Mouse (Mus musculus) heart, postnatal 4 days (tissue): ENCODE data around the gene Itpkb. TPM values are rescaled to one million over a fixed set of nuclear protein-coding genes. Genes with fewer than 3 reads are reported as not detected.

Source experiments
- DNase-seq: peaks from one replicate; pipeline ENCODE4 v3.0.0; 2021
- total RNA-seq, 2 experiments: library from RNA; stranded (reverse); gene quantifications; 2 replicates each; pipeline ENCODE4 v1.2.3; 2021

Itpkb gene
- total RNA-seq, 2 experiments from 2014 or later = 62.2 to 67.2 TPM

DNA sequence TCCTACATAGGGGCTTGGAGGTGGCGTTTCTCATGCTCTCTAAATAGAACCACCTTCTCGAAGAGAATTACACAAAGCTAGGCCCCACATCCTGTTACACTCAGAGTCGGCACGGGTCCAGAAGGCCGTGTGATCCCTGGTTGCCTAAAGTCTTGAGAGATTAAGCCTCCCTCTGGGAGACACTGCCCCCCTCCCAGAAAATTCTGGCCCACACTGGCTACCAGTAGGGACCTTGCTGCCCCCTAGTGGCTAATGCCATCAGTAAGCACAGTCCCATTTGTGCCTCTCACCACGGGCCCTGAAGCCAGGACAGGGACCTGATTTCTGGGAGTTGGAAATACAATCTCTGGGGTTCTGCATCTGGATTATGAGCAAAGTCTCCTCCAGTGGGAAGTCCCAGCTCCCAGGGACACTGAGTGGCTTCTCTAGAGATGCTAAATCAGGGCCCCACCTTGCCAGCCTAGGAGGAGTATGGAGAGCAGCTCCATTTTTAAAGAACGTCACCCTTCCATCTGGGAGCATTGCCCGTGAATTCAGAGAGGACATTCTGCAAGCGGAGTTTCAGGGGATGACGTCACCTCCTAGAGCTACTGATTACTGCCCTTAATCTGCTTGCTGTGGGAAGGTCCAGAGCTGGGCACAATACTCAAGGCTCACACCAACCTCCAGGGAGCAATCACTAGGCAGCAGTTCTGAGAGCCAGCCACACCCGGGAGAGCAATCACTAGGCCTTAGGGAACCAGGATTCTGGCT is 92.0 kb downstream of the Itpkb start:
- DNase-seq = peak; percentile 89

DNA sequence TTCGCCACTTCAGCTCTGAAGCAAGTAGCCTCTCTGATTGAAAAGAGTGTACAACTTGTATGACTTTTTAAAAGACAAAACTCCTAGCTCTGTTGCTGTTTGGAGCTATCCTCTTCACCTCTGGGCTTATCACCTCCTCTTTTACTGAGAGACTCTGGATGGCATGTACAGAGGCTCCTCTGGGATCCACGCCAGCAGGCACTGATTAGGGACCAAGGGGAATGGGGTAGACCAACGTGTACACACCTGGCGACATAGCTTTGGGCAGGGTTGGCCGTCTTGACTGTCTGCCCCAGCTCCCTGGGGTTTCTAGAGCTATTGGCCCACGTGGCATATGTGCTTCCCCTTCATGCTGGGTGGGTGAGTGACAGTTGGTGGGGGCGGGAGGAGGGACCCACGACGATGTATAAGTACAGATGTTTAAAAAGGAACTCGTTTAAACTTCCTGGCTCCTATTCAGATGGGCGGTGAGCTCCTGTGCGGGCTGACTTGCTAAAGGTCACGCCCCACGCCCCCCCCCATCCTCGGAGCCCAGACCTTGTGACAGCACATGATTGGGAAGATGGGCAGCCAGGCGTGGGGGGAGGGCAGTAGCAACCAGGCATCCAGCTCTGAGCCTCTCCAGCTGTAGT is 92.8 kb downstream of the Itpkb start:
- peak; percentile 57 for DNase-seq

DNA sequence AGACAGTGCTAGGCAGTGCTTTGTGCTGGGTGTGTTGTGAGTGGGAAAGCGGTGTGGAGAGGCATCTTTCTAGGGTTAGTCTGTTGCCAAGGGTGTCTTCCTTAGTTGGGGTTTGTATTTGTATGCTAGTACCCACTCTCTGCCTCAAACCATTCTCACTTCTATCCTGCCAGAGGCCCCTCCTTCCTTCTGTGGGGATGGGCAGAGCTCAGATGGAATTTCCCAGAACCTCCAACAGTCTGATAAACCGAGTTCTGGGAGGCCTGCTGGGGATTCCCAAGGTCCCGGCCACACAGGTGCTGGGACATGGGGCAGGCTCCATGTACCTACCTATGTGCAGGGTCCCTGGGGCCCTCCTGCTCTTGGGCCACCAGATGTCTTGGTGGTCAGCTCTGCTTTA is 93.6 kb downstream of the Itpkb start:
- no peak for DNase-seq

DNA sequence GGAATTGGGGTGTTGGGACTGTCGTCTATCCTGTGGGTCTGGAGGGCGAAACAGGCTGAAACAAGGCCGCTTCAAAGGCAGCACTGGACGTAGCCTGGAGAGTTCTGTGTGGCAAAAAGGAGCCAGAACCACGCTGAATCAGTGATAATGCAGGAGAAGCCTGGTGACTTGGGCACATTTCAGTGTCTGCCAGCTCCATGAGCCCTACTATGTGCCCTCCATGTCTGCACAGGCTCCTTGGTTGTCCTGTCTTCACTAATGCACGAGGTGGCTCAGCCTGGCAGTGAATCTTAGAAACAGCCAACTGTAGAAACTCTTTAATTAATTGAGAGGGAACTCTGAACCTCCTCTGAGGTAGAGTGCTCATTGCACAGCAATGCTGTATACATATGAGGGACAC is 96.1 kb downstream of the Itpkb start:
- no peak for DNase-seq

DNA sequence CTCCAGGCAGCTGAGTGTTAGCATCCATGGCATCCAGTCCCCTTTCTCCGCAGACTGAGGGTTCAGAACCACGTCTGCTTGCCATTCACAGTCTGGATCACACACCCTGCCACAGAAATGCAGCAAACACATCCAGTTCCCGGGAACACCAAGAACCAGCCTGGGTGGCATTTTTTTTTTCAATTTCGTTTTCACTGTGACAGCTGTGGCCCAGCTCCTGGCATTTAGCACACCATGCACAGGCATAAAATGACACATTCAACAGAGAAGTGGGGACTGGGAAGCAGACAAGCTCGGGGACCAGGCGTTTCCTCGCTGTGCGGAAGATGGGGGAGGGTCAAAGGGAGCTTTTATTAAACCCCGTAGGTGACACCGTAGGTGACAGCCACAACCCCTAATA is 97.4 kb downstream of the Itpkb start:
- no peak for DNase-seq

DNA sequence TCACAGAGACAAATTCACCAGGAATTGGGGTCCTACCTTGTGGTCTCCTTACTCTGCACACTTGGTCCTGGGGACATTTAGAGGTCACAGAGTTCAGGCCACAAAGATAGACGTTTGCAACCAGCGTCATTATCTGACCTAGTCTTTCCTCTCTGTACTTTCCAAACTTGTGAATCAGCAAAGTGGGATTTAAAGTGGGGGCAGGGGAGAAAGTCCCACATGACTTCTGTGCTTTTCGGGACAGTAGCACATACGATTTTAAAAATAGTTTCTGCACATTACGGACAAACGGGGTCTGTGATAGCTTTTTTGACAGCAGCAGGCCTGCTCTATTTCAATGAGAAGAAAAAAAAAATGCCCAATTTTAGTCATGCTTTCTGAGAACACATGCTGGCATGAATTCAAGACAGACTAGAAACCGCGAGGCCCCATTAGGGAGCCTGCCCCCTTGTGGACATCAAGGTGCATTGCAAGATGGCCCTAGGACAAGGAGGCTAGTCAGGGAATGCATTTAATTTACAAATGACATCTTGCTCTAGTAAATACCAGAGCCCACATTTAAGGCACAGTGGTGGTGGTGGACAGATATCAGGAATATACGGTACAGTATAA is 97.9 kb downstream of the Itpkb start:
- DNase-seq = peak; percentile 79

DNA sequence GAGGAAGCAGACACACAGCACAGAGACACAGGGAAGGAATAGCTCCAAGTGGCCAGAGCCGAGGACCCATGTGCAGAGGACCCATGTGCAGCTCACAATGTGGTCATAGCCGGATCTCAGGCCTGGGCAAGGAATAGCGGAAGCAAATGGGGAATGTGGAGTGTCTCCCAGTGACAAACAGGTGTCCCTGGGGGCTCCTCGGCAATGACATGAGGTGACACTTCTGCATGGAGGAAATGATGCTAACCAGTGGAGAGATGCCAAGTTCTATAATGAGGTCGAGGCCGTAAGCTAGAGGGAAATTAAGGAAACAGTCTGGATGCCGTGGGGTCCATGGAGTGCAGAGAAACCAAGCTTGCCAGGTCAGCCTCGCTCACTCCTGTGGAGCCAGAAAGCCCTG is 98.6 kb downstream of the Itpkb start:
- no peak for DNase-seq

DNA sequence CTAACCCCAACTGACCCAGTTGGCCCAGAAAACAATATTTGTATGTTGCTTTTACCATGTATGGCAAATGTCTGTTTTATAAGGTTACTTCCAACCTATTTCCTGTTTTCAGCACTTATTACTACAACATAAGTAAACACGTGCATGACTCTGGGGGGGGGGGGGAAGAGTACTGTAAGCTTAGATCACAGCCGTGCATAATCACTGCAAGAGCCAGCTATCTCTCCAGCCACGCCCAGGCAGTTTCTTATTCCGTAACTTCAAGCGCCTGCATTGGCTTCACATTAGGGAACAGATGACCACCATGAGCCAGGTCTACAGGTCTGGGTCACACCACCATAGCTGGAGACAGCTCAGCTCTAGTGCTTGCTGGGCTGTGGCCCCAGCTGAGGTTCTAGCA is 99.5 kb downstream of the Itpkb start:
- no peak for DNase-seq

DNA sequence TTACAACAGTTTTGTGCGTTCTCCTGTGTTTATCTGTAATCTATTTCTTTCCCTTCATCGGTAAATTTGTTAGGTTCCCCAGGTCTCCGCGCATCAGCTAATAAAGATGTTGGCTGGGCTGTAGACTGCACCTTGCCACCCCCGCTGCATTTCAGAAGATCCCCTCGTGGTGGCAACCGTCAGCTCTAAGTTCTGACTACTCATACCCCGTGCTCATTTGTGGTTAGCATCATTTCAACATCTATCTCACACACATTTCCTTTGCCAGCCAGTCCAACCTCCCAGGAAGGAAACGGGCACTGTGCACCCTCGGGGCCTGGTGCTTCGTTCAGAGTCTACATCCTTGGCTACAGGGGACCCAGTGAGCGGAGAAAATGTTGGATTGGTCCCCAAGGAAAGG is 101.5 kb downstream of the Itpkb start:
- no peak for DNase-seq

DNA sequence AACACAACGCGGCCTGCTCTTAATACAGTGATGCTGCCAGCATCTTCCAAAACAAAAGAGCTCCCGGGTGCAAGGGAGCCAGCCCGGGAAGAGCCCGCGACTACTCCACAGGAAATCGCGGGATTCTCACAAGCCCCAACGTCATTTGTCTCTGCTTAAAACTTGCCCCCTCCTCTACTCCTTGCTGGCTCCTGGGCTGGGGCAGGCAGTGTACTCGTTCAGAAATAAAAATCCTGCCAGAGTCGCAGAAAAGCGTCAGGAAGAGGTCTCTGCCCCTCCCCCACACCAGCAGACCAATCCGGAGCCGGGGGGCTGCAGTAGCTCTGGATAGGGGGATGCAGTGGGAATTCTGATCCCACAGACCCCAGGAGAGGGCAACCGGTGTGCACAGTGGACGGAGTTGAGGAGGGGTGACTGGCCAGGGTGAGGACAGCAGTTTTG is 102.8 kb downstream of the Itpkb start:
- no peak for DNase-seq

DNA sequence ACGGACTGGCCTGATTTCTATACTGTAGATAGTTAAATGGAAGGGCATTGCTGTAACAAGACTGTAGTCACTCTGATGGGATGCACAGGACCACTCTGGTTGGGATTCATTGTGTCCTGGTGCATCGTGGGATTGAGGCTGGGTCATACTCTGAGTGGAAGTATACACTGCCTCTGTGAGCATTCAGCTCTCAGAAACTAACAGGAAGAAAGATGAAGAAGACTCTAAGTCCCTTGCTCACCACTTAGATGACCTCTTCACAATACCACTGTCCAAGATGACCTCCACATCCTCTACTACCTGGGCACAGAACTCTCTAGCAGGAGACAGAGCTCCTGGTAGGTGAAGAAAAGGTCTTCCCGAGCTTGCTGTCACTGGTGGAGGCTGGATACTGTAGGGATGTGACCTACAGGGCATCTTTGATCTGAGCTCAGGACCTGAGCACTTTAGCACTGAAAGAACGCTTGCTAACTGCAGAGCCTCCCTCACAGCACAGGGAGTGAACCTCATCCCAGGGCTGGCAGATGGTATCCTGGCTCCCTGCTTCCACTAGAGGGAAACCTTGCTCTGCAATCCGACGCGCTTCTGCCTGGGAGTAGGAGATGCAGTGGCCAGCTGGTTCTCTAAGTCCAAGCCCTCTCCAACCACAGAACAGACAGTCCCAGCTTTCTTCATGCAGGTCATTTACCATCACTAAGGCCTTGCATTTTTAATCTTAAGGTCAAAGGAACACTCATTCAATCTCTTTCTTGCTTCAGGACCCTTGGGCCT is 103.7 kb downstream of the Itpkb start:
- DNase-seq = peak; percentile 79

DNA sequence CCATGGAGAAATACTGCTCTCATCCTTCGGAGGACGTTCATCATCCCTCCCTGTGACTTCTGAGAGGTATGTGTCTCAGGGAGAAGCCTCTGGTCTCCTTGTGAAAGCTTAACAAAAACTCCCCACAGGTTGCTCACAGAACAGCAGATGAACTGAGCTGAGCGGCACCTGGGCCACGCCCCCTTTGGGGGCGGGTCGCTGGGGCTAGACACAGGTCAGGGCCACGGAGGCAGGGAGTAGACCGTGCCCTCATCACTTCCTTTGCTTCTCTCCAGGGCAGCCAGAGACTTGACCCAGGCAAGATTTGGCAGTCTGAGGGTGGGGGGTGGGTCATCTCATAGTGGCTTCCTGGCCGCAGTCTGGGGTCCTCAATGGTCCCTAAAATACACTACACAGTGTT is 104.6 kb downstream of the Itpkb start:
- DNase-seq = no peak

DNA sequence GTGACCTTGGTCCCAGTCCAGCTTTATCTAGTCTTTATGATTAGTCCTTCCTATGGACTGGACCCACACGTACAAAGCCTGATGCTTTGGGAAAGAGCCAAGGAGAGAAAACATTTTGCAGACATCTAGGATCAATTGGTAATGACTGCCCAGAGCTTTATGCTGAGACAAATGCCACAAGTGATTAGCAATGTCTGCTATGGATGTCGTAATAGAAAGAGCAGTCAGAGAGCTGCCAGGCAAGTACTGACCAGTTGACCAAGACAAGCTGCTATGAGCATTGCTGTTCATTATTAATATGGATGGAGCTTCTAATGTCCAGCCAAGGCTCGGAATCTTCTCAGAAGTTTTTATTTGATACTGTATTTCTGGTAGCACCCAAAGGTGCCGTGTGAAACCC is 109.2 kb downstream of the Itpkb start:
- no peak for DNase-seq

DNA sequence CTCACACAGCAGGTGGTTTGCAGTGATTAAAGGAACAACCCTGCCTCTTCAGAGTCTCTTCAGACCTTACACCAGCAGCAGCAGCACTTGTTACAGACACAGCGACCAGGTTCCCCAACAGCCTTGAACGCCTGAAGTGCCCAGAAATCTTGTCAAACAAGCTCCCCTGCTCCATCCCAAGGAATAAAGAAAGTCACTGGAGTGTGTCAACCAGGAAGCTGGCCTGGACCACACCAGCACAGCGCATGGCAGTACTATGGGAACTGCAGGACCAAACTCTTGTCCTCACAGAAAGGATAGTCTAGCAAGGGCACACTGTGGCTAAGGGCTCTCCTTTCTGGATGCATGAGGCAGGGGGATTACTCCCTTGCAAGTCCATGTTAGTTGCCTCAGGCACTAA is 114.1 kb downstream of the Itpkb start:
- no peak for DNase-seq

DNA sequence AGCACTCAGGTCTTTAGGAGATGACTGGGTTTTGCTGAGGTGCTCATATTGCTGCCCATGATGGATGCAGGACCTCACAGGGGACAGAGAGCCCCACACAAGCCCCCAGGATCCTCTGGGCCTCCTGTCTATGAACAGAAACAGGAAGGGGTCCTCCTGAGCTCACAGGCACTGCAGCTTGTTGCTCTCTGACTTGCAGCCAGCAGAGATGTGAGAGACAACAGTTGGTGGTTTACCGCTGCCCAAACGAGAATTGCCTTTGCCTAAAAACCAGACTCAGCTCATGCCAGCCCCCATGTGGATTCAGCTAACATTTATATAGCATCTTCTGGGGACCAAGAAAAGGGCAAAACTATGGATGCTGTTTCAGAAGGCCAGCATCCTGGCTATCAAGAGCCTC is 119.4 kb downstream of the Itpkb start:
- no peak for DNase-seq

DNA sequence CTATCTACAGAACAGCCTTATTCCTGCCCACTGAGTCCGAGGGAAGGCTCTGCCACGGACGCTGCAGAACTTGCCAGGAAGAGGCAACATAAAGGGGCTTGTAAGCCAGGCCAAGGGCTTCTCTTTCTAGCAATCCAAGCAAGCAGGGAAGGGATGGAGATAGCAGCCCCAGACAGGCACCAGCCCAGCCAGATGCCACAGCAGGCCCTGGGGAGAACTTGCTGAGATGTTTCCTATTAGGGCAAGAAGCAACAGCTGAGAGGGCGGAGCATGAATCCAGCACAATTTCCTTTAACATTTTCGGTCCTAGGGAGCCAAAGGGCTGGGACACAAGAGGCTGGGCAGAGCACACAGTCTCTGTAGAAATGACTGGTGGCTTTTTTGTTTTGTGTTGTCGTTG is 128.0 kb downstream of the Itpkb start:
- DNase-seq = peak; percentile 33

DNA sequence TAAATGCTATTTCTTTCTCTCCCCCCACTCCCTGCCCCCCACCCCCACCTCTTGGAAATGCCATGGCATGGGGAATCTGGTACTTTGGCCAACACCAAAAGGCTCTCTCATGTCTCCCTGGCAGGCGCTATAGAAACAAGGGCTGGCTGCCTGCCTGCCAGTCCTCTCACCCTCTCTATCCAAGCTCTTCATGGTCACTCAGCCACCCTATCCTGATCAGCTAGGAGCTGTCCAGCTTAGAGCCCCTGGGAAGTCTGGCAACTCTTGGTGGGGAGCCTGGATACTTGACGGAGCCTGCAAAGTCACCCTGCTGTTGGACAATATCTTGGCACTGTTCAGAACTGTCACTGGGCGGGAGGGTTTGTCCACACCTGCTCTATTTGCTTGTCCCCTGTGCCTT is 128.4 kb downstream of the Itpkb start:
- DNase-seq = peak; percentile 42

DNA sequence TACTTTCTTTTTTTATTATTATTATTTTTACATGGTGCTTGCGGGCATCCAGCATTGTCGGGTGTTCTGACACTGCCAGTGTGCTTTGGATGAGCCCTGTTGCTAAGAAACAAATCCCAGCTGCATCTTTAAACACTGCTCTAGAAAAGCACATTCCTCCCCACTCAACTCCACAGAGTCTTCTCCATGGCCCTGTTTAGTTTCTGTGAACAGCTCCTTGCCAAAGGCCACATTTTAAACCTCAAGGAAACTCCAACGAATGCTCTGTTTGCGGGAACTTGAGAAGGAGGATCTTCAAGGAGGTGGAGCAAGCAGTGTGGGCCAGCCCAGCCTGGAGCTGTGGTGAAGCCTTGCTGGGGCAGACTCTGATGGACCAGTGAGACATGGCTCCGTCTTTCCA is 130.4 kb downstream of the Itpkb start:
- DNase-seq = no peak

DNA sequence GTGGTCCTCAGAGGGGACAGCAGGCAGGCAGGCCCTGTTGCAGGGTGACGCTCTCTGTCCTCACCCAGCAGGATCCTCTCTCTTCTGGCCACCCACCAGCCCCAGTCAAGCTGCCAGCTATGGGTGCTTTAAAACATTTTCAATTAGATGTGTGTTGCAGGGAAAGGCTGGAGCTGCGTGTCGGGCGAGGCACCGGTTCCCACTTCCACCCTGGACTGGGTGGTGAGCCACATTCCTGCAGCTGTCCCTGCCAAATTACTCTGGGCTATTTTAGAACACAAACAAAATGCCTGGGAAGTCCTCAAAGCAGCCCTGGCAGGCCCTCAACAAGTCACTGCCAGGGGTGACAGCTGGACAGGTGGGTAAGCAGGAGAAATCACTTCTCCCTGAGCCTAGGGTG is 132.1 kb downstream of the Itpkb start:
- peak; percentile 45 for DNase-seq

DNA sequence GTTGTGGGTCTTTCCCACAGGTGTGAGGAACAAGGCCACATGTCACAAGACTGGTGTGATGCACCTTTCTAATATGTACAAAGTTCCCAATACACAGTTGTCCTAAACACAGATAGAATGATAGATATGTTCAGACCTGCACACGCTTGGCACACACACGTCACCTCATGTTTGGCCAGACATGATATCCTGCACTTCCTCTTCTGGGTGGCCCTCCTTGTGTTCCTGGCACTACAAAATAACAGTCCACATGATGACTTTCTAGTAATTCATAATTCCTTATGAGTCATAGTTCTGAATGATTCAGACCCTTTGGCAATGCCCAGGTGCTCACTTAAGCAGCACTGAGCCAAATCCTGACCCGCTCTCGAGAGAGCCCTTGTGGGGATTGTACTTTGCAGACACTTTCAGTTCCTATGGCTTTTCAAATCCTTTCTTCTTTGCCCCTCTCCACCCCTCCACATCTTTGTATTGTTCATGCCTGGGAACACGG is 132.7 kb downstream of the Itpkb start:
- no peak for DNase-seq

DNA sequence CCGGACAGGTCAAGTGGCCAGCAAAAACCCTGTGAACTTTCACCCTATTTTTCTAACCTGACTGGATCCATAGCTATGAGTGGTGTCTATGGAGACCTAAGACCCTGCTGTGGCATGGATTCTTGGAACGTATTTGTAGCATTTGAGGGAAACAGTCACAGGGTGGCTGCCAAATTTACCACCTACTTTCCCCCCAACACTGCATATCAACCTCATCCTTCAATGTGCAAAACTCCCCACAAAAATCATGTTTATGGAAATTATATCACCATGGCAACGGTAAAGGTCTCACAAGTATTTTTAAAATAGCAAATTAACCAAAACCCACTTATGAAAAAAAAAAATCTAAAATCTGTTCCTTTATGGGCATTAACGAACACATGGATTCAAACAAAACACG is 134.1 kb downstream of the Itpkb start:
- DNase-seq = no peak

DNA sequence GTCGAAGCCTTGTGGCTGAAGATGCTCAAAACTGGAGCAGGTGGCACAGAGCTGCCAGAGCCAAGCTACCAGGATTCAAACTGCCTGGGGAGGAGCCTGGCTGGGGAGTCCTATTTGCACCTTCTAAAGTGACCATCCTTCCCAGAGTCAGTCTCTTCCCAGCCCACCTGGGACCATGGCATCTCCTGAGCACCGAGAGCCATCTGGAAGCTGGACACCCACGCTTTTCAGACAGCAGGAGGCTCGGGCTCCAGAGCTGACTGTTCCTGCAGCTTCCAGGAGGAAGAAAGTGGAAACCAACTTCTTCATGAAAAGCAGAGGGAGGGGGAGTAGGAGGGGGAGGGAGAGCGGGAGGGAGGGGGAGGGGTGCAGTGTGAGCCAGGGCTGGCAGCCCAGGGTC is 135.3 kb downstream of the Itpkb start:
- no peak for DNase-seq

DNA sequence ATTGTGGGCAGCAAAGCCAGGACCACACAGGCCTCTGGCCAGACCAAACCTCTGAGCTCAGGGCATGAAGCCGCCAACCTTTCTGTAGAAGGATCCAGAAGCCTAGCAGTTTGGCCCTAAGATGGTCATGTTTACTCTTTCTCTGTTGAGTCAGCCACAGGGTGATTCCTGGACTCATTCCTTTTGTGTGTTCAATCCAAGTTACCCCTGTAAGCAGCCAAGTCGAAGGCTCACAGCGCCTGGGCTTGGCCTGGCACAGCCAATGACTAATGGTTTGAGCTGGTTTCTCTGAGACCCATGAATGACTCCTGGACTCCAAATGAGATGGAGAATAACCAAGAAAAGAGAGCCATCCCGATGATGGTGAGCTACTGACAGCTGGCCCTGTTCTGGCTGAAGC is 137.7 kb downstream of the Itpkb start:
- no peak for DNase-seq
